Mouse (Mus musculus) E14TG2a.4 (cell line): ENCODE results near the gene Nlrc5.

Experiments
- CTCF ChIP-seq: conservative IDR thresholded peaks from 2 replicates; pipeline ENCODE4 v1.5.1; 2014; ENCODE audit warnings: low read length
- NANOG ChIP-seq: IDR thresholded peaks from 2 replicates; pipeline ENCODE4 v1.6.1; 2014; ENCODE audit warnings: borderline replicate concordance, low read length, mixed read lengths
- POU5F1 ChIP-seq: IDR thresholded peaks from 2 replicates; pipeline ENCODE4 v1.6.1; 2014; ENCODE audit warnings: low read length, borderline replicate concordance

GRCm38 (mm10) chr8:94440389-94440788 is 6.2 kb downstream of the Nlrc5 start:
- no peak for TF ChIP-seq CTCF
- no peak for TF ChIP-seq POU5F1
- TF ChIP-seq NANOG = no peak
